Mouse (Mus musculus): Measurements from ENCODE around the gene Atp5k. TPM values are rescaled to one million over a fixed set of nuclear protein-coding genes. Genes with fewer than 3 reads are reported as not detected.

The Atp5k gene
- polyA plus RNA-seq, 1 experiment from 2014 or later, result 426 TPM

DNA sequence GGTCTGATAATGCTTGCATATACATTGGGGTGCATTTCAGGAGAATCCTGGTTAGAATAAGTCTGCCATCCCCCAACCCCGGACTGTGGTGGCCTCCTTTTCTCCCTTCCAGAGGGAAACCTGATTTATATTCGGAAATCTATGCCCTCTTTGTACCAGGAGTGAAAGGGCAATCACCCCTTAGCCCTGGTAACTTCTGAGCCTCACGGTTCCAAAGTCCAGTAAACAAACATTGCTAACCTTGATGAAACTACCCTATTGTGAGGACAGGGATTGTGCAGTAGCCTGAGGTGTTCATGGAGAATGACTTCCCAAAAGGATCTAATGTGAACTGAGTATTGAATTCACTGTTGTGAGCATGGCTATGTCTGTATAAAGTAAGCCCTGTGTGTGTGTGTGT lies 19.8 kb upstream of the Atp5k start:
- Histone ChIP-seq H3K27me3 (replicated peaks) (no peaks in the 10 kb centered on the region), H3K27ac (no peak overlapping the region), H3K9ac (no peak overlapping the region), H3K9me3 (no peaks in the 10 kb centered on the region), H3K36me3 (no peaks in the 10 kb centered on the region), H3K4me1 (0 out of 2 replicates have a peak, but pooled peaks cover 4% of the 10 kb centered on the region), H3K4me2 (no peak overlapping the region), H3K4me3 (replicated peaks) (no peak overlapping the region)
- ATAC-seq (ENCODE audit: insufficient read depth, low FRiP score, low read depth), result peak; percentile 53; the same call in 1 of the 2 replicates
- WGBS, result 53% methylated on average over 3 of the region's 3 CpGs

DNA sequence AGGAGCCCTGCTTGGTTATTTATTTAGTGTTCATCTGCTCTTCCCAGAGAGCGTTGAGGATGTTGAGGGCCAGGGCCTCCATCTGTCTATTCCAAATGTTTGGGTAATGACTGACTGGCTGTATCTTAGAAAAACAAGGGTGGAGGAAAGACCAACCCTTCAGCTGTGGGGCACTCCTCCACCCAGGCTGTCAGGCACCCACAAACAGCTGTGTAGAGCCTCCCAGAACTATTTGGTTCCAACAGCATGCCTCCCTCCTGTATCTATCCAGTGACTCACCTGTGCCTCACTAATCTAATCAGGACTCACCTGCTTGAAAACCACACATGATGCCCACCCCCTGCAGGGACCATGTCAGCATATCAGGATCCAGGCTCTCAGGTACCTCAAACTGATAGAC lies 18.2 kb upstream of the Atp5k start:
- Histone ChIP-seq H3K27ac (no peak overlapping the region), H3K4me1 (0 out of 2 replicates have a peak, but pooled peaks cover 6% of the 10 kb centered on the region), H3K9me3 (no peaks in the 10 kb centered on the region), H3K9ac (no peak overlapping the region), H3K27me3 (replicated peaks) (no peaks in the 10 kb centered on the region), H3K4me3 (replicated peaks) (no peak overlapping the region), H3K36me3 (no peaks in the 10 kb centered on the region), H3K4me2 (no peak overlapping the region)
- ATAC-seq (ENCODE audit: insufficient read depth, low FRiP score, low read depth), result no peak
- WGBS, result 81% methylated on average over 1 of the region's 1 CpGs

DNA sequence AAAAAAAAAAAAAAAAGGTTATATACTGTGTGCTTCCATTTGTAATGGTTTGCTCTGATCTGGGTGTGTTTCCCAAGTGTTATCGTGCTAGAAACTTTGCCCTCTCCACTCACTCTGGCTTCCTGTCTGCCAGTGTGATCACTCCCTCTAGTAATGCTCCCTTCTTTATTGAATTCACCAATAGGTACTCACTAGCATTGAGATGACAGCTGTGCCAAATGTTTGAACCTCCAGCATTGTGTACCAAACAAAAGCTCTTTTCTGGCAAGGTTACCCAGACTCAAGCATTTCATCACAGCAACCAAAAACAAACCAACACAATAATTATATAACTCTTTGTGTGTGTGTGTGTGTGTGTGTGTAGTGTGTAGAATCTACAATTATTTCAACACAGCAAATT lies 17.4 kb upstream of the Atp5k start:
- 0 out of 2 replicates have a peak, but pooled peaks cover 6% of the 10 kb centered on the region for H3K4me1 ChIP-seq
- H3K4me3 ChIP-seq (replicated peaks), result no peak overlapping the region
- no peak overlapping the region for H3K4me2 ChIP-seq
- no peaks in the 10 kb centered on the region for H3K27me3 ChIP-seq (replicated peaks)
- no peak for ATAC-seq (ENCODE audit: insufficient read depth, low FRiP score, low read depth)
- no peak overlapping the region for H3K27ac ChIP-seq
- 86% methylated on average over 1 of the region's 1 CpGs for WGBS
- no peaks in the 10 kb centered on the region for H3K9me3 ChIP-seq
- H3K9ac ChIP-seq, result no peak overlapping the region
- H3K36me3 ChIP-seq, result no peaks in the 10 kb centered on the region

DNA sequence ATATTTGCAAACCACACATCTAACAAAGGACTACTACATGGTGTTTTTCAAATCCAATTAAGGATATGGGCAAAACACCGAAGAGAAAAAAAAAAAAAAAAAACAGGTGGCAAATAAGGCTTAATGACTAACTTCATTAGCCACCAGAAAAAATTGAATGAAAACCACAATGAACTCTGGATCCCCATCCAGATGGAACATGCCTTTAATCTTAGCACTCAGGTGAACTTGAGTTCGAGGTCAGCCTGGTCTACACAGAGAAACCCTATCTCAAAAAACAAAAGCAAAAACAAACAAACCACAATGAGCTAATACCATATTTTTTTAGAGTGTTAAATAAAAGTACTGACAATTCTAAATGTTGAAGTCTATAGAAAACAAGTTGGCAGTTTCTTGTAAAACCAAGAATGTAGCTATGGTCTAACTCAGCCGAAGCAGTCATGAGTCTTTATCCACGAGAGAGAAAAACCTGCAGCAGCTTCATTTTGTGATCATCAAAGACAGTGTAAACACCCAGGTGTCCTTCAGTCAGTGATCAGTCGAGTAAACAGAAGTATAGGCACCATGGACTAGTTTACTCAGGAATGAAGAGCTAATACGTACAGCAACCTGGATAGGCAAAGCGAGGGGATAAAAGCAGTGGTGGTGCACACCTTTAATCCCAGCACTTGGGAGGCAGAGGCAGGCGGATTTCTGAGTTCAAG lies 16.7 kb upstream of the Atp5k start:
- Histone ChIP-seq H3K27me3 (replicated peaks) (no peaks in the 10 kb centered on the region), H3K9ac (no peak overlapping the region), H3K27ac (no peak overlapping the region), H3K36me3 (no peaks in the 10 kb centered on the region), H3K4me2 (no peak overlapping the region), H3K4me1 (0 out of 2 replicates have a peak, but pooled peaks cover 6% of the 10 kb centered on the region), H3K9me3 (no peaks in the 10 kb centered on the region), H3K4me3 (replicated peaks) (no peak overlapping the region)
- WGBS, result 71% methylated on average over 8 of the region's 8 CpGs
- ATAC-seq (ENCODE audit: insufficient read depth, low FRiP score, low read depth), result no peak

DNA sequence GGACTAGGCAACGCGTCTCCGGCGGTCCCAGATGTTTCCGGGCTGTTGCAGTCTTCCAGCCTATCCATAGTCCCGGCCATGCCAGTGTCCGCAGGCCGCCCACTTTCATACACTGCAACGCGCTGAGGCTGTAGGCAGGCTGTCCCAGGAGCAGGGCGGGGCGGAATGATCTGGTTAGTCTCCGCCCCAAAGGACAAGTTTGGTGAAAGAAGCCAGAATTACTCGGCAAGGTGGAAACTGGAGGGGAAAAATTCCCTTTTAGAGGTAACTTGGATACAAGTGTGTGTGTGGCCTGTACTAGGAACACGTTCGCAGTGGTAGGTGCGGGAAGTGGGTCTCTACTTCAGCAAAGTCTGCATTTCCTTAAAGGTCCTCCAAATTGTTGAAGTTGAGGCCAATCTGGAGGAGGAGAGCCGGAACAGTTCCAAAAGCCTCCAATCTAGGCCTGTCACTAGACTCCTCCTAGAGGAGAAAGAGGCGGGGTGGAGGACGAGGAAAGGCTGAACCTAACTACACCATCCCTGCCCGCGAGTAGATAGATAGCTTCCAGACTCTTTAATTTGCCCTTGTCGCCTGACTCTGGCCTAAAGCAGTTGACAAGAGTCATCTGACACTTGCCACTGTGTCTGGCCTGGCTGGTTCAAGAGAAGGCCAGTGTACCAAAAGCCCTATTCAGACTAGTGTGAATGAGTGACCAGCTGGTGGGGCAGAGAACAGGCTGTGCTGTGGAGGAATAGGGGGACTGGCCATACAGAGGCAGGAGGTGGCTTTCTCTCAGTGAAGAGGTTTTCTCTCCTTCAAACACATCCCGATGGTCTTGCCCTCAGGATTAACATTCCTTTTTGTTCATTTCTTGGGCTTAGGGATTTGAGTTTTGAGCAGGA lies 14.8 kb upstream of the Atp5k start, which contains the start of gene Mfsd7a:
Mfsd7a (minus strand) TSS at position 107 of the 884 bp plus-strand sequence.
- Histone ChIP-seq H3K9ac (peak within 1 kb of the TSS; percentile 2; the same call in 1 of the 2 replicates), H3K4me1 (0 out of 2 replicates have a peak, but pooled peaks cover 6% of the 10 kb centered on the region), H3K36me3 (no peaks in the 10 kb centered on the region), H3K4me3 (replicated peaks) (peak within 1 kb of the TSS; percentile 36), H3K27me3 (replicated peaks) (no peaks in the 10 kb centered on the region), H3K9me3 (no peaks in the 10 kb centered on the region), H3K27ac (peak within 1 kb of the TSS; percentile 28; the same call in 1 of the 2 replicates), H3K4me2 (peak within 1 kb of the TSS; percentile 57)
- ATAC-seq (ENCODE audit: insufficient read depth, low FRiP score, low read depth), result peak; percentile 94
- WGBS, result 11% methylated on average over 24 of the region's 24 CpGs

DNA sequence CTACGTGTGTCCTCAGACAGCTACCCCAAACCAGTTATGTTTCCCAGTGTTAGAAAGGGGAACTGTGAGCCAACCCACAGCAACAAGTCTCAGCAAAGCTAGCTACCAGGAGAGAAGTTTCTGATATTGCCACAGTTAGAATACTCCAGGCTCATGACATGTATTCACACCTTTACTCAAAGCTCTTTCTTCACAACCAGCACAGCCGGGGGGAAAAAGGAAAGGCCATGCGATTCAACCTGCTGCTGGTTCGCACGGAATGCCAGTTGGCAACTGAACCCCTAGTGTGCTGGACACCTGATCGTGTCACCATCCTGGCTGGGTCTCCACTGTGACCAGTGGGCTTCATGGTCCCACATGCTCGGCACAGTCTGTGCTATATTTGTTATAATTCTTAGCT lies 13.6 kb upstream of the Atp5k start:
- Histone ChIP-seq H3K27ac (no peak overlapping the region), H3K36me3 (no peaks in the 10 kb centered on the region), H3K9me3 (no peaks in the 10 kb centered on the region), H3K4me3 (replicated peaks) (no peak overlapping the region), H3K27me3 (replicated peaks) (no peaks in the 10 kb centered on the region), H3K9ac (no peak overlapping the region), H3K4me1 (0 out of 2 replicates have a peak, but pooled peaks cover 6% of the 10 kb centered on the region), H3K4me2 (no peak overlapping the region; the same call in 1 of the 2 replicates)
- no peak for ATAC-seq (ENCODE audit: insufficient read depth, low FRiP score, low read depth)
- 89% methylated on average over 7 of the region's 7 CpGs for WGBS

GRCm38 (mm10) chr5:108446973-108447372 lies 12.7 kb upstream of the Atp5k start:
- no peak for ATAC-seq (ENCODE audit: insufficient read depth, low FRiP score, low read depth)
- Histone ChIP-seq H3K27ac (no peak overlapping the region), H3K4me1 (0 out of 2 replicates have a peak, but pooled peaks cover 6% of the 10 kb centered on the region), H3K36me3 (no peaks in the 10 kb centered on the region), H3K9me3 (no peaks in the 10 kb centered on the region), H3K27me3 (replicated peaks) (no peaks in the 10 kb centered on the region), H3K9ac (no peak overlapping the region), H3K4me3 (replicated peaks) (no peak overlapping the region), H3K4me2 (no peak overlapping the region)
- WGBS, result 76% methylated on average over 3 of the region's 3 CpGs

DNA sequence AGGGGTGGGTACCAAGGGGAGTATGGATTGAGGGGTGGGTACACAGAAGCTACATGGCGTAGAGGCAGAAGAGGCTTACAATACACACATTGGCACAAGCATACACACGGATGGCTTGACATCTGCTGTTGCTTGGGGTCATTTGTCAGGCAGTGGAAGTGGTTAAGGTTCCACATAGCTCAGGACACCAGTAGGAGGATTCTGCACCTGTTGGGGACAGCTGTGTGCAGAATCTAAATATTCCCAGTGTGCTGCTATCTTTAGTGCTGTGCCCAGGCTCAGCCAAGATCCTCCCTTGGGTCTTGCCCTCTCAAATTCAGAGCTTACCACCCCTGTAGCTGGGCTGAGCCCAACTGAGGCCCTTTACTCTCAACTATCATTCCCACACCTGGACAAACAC lies 1.9 kb upstream of the Atp5k start:
- Histone ChIP-seq H3K4me2 (no peak overlapping the region), H3K4me3 (replicated peaks) (no peak overlapping the region), H3K27me3 (replicated peaks) (no peaks in the 10 kb centered on the region), H3K9ac (no peak overlapping the region), H3K27ac (no peak overlapping the region), H3K4me1 (peaks cover 5% of the 10 kb centered on the region), H3K9me3 (no peaks in the 10 kb centered on the region), H3K36me3 (peaks cover 7% of the 10 kb centered on the region; the same call in 1 of the 2 replicates)
- WGBS, result 65% methylated on average over 2 of the region's 2 CpGs
- no peak for ATAC-seq (ENCODE audit: insufficient read depth, low FRiP score, low read depth)

DNA sequence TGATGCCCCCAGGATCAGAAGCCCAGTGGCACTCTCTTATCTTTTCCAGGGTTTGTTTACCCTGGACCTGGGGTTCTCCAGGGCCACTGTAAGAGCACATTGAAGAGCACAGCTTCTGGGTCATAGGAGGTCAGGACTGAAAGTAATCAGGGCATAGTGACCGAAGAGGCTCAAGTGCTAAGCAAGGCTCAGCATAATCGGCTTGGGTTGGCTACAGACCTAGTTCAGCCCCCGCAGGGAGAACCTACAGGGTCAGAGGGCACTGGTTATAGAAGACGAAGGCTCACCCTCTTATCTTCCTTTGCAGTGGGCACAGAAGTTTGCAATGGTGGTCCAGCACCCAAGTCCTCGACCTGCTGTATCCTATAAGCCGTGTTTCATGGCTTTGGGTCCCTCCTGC lies 3.1 kb downstream of the Atp5k start:
- H3K9ac ChIP-seq, result no peak overlapping the region
- no peak for ATAC-seq (ENCODE audit: insufficient read depth, low FRiP score, low read depth)
- H3K4me1 ChIP-seq, result peaks cover 5% of the 10 kb centered on the region
- no peak overlapping the region for H3K4me2 ChIP-seq
- H3K27me3 ChIP-seq (replicated peaks), result no peaks in the 10 kb centered on the region
- no peak overlapping the region for H3K4me3 ChIP-seq (replicated peaks)
- H3K27ac ChIP-seq, result no peak overlapping the region
- WGBS, result 76% methylated on average over 6 of the region's 6 CpGs
- peaks cover 14% of the 10 kb centered on the region; the same call in 1 of the 2 replicates for H3K36me3 ChIP-seq
- H3K9me3 ChIP-seq, result no peaks in the 10 kb centered on the region

GRCm38 (mm10) chr5:108427186-108427585 lies 7.1 kb downstream of the Atp5k start:
- peaks cover 13% of the 10 kb centered on the region; the same call in 1 of the 2 replicates for H3K36me3 ChIP-seq
- H3K4me3 ChIP-seq (replicated peaks), result no peak overlapping the region
- H3K4me1 ChIP-seq, result no peaks in the 10 kb centered on the region
- no peak for ATAC-seq (ENCODE audit: insufficient read depth, low FRiP score, low read depth)
- H3K4me2 ChIP-seq, result no peak overlapping the region
- 39% methylated on average over 1 of the region's 1 CpGs for WGBS
- H3K27ac ChIP-seq, result no peak overlapping the region
- no peaks in the 10 kb centered on the region for H3K9me3 ChIP-seq
- no peak overlapping the region for H3K9ac ChIP-seq
- H3K27me3 ChIP-seq (replicated peaks), result no peaks in the 10 kb centered on the region

DNA sequence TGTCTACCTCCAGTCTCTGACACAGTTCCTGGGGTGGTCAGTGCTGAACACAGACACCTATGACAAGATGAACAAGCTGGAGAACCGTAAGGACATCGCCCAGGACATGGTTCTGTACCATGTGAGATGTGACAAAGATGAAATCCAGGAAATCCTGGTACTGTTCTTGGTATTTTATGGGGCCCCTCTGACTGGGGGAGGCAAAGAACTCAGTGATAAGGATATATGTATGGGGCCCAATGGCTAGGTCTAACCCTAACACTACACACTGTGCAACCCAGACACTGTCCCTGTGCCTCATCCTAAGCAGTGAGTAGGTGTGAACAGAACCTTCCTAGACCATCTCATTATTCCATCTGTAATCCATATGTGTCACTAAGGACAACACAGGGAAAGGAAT lies 10.8 kb downstream of the Atp5k start:
- Histone ChIP-seq H3K4me2 (no peak overlapping the region), H3K9me3 (no peaks in the 10 kb centered on the region), H3K9ac (no peak overlapping the region), H3K4me1 (no peaks in the 10 kb centered on the region), H3K4me3 (replicated peaks) (no peak overlapping the region), H3K27ac (no peak overlapping the region), H3K27me3 (replicated peaks) (no peaks in the 10 kb centered on the region), H3K36me3 (no peaks in the 10 kb centered on the region)
- WGBS, result 84% methylated on average over 2 of the region's 2 CpGs
- ATAC-seq (ENCODE audit: insufficient read depth, low FRiP score, low read depth), result no peak

DNA sequence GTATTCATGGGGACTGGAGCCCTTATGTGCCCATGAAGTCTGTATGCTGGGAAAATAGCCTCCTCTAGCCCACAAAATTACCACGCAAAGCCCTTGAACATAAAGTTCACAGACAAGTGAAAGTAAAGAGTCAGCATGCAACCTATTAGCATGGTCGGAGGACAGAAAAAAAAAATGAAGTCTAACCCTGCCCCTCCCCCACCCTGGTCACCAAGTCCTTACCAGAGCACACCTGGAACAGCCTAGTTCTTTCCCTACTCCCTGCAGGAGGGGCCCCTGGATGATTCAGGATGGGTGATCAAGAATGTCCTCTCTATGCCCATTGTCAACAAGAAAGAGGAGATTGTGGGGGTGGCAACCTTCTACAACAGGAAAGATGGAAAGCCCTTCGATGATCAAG lies 11.5 kb downstream of the Atp5k start:
- Histone ChIP-seq H3K9me3 (no peaks in the 10 kb centered on the region), H3K27me3 (replicated peaks) (no peaks in the 10 kb centered on the region), H3K36me3 (no peaks in the 10 kb centered on the region), H3K4me3 (replicated peaks) (no peak overlapping the region), H3K4me1 (no peaks in the 10 kb centered on the region), H3K4me2 (no peak overlapping the region), H3K27ac (no peak overlapping the region), H3K9ac (no peak overlapping the region)
- ATAC-seq (ENCODE audit: insufficient read depth, low FRiP score, low read depth), result no peak
- WGBS, result 67% methylated on average over 3 of the region's 3 CpGs
